Mouse (Mus musculus) MEL (cell line): ENCODE data around the gene Brpf3. TPM values are rescaled to one million over a fixed set of nuclear protein-coding genes. Genes with fewer than 3 reads are reported as not detected.

Experiments
- DNase-seq: peaks from one replicate; pipeline ENCODE4 v3.0.0; 2011; ENCODE audit warnings: low read depth, low spot score
- H3K27ac ChIP-seq: 2 replicates; pipeline ENCODE4 v1.5.1; 2012; ENCODE audit warnings: low read depth, mild to moderate bottlenecking, control low read depth, low read length, moderate library complexity; ENCODE audit not compliant: control insufficient read depth
- H3K27me3 ChIP-seq, 2 experiments: fragments of 150-350 bp in 1 of 2; sonication (generic) in 1 of 2; 2 replicates each; pipeline ENCODE4 v1.6.1; 2012; ENCODE audit warnings: low read length in 2 of 2, mild to moderate bottlenecking in 2 of 2, improper control_type of control experiment in 1 of 2, moderate library complexity in 1 of 2; ENCODE audit not compliant: insufficient read depth in 2 of 2, control insufficient read depth in 1 of 2
- H3K36me3 ChIP-seq, 2 experiments: 2 replicates each; pipeline ENCODE4 v1.6.1; 2012 to 2014; ENCODE audit warnings: low read length in 2 of 2, improper control_type of control experiment in 1 of 2, inconsistent platforms in 1 of 2, mild to moderate bottlenecking in 1 of 2; ENCODE audit not compliant: insufficient read depth in 2 of 2, control insufficient read depth in 1 of 2
- H3K4me1 ChIP-seq, 2 experiments: fragments of 150-350 bp in 1 of 2; sonication (generic) in 1 of 2; 2 replicates each; pipeline ENCODE4 v1.6.1; 2012; ENCODE audit warnings: low read length in 2 of 2, improper control_type of control experiment in 1 of 2, mild to moderate bottlenecking in 1 of 2; ENCODE audit not compliant: insufficient read depth in 2 of 2, control insufficient read depth in 1 of 2
- H3K4me3 ChIP-seq, 2 experiments: fragments of 150-350 bp in 1 of 2; sonication (generic) in 1 of 2; 2 replicates each; pipeline ENCODE4 v1.5.1; 2012; ENCODE audit warnings: low read depth in 2 of 2, low read length in 2 of 2, mild to moderate bottlenecking in 2 of 2, moderate library complexity in 2 of 2, control low read depth in 1 of 2, improper control_type of control experiment in 1 of 2; ENCODE audit not compliant: control insufficient read depth in 1 of 2, insufficient read depth in 1 of 2
- H3K79me2 ChIP-seq: 2 replicates; pipeline ENCODE4 v1.6.1; 2012; ENCODE audit warnings: mild to moderate bottlenecking, low read length, moderate library complexity; ENCODE audit not compliant: control insufficient read depth, poor library complexity, insufficient read depth
- H3K9ac ChIP-seq: 2 replicates; pipeline ENCODE4 v1.6.1; 2012; ENCODE audit warnings: low read depth, mild to moderate bottlenecking, control low read depth, low read length, moderate library complexity; ENCODE audit not compliant: control insufficient read depth, poor library complexity, severe bottlenecking
- H3K9me3 ChIP-seq: fragments of 150-350 bp; sonication (generic); replicated peaks from 2 replicates; pipeline ENCODE4 v1.6.1; 2012; ENCODE audit warnings: mild to moderate bottlenecking, low read length, improper control_type of control experiment, moderate library complexity; ENCODE audit not compliant: insufficient read depth
- BHLHE40 ChIP-seq: IDR thresholded peaks from 2 replicates; pipeline ENCODE4 v1.6.1; 2012; ENCODE audit warnings: low read depth, mild to moderate bottlenecking, inconsistent platforms, low read length, improper control_type of control experiment, borderline replicate concordance
- CHD2 ChIP-seq: IDR thresholded peaks from 2 replicates; pipeline ENCODE4 v1.6.1; 2011; ENCODE audit warnings: low read length, improper control_type of control experiment
- CTCF ChIP-seq, 3 experiments: IDR thresholded peaks in 2 of 3; conservative IDR thresholded peaks in 1 of 3; 2 replicates each; pipeline ENCODE4 v1.5.1; 2011 to 2012; ENCODE audit warnings: low read length in 3 of 3, low read depth in 2 of 3, mild to moderate bottlenecking in 2 of 3, improper control_type of control experiment in 1 of 3, inconsistent platforms in 1 of 3, mixed read lengths in 1 of 3, moderate library complexity in 1 of 3; ENCODE audit not compliant: control insufficient read depth in 1 of 3, insufficient read depth in 1 of 3, poor library complexity in 1 of 3, severe bottlenecking in 1 of 3
- E2F4 ChIP-seq: IDR thresholded peaks from 2 replicates; pipeline ENCODE4 v1.6.1; 2011; ENCODE audit warnings: low read depth, low read length, improper control_type of control experiment, borderline replicate concordance
- ELF1 ChIP-seq: IDR thresholded peaks from 2 replicates; pipeline ENCODE4 v1.6.1; 2014; ENCODE audit warnings: low read depth, mild to moderate bottlenecking, inconsistent platforms, low read length, improper control_type of control experiment, moderate library complexity
- EP300 ChIP-seq, 2 experiments: IDR thresholded peaks; 2 replicates each; pipeline ENCODE4 v1.6.1; 2011; ENCODE audit warnings: improper control_type of control experiment in 2 of 2, low read length in 2 of 2, low read depth in 1 of 2, mild to moderate bottlenecking in 1 of 2
- HCFC1 ChIP-seq: IDR thresholded peaks from 2 replicates; pipeline ENCODE4 v1.6.1; 2012; ENCODE audit warnings: low read depth, mild to moderate bottlenecking, inconsistent platforms, low read length, improper control_type of control experiment, moderate library complexity
- KAT2A ChIP-seq: conservative IDR thresholded peaks from 2 replicates; pipeline ENCODE4 v1.6.1; 2012; ENCODE audit warnings: low read depth, low read length, improper control_type of control experiment, inconsistent platforms
- MAFK ChIP-seq: IDR thresholded peaks from 2 replicates; pipeline ENCODE4 v1.6.1; 2011; ENCODE audit warnings: low read depth, mild to moderate bottlenecking, low read length, improper control_type of control experiment, borderline replicate concordance
- MAZ ChIP-seq: IDR thresholded peaks from 2 replicates; pipeline ENCODE4 v1.6.1; 2012; ENCODE audit warnings: low read depth, mild to moderate bottlenecking, inconsistent platforms, low read length, improper control_type of control experiment
- MEF2A ChIP-seq: IDR thresholded peaks from 2 replicates; pipeline ENCODE4 v1.6.1; 2014; ENCODE audit warnings: low read depth, mild to moderate bottlenecking, inconsistent platforms, low read length, improper control_type of control experiment; ENCODE audit not compliant: poor library complexity, insufficient replicate concordance, severe bottlenecking; ENCODE audit errors: extremely low read depth
- MYB ChIP-seq: IDR thresholded peaks from 2 replicates; pipeline ENCODE4 v1.6.1; 2011; ENCODE audit warnings: mild to moderate bottlenecking, low read depth, low read length, improper control_type of control experiment
- MYC ChIP-seq: IDR thresholded peaks from 2 replicates; pipeline ENCODE4 v1.6.1; 2011; ENCODE audit warnings: low read depth, mild to moderate bottlenecking, low read length, improper control_type of control experiment, moderate library complexity
- NELFE ChIP-seq: IDR thresholded peaks from 2 replicates; pipeline ENCODE4 v1.6.1; 2011; ENCODE audit warnings: low read depth, low read length, improper control_type of control experiment
- POLR2A ChIP-seq, 2 experiments: IDR thresholded peaks; 2 replicates each; pipeline ENCODE4 v1.6.1; 2011 to 2012; ENCODE audit warnings: low read length in 2 of 2, mild to moderate bottlenecking in 2 of 2, control low read depth in 1 of 2, improper control_type of control experiment in 1 of 2, low read depth in 1 of 2, moderate library complexity in 1 of 2; ENCODE audit not compliant: control insufficient read depth in 1 of 2, insufficient read depth in 1 of 2, poor library complexity in 1 of 2
- POLR2AphosphoS2 ChIP-seq: IDR thresholded peaks from 2 replicates; pipeline ENCODE4 v1.6.1; 2011; ENCODE audit warnings: low read length, improper control_type of control experiment
- RAD21 ChIP-seq: IDR thresholded peaks from 2 replicates; pipeline ENCODE4 v1.6.1; 2011; ENCODE audit warnings: mild to moderate bottlenecking, low read depth, low read length, improper control_type of control experiment
- RCOR1 ChIP-seq: IDR thresholded peaks from 2 replicates; pipeline ENCODE4 v1.6.1; 2012; ENCODE audit warnings: low read depth, mild to moderate bottlenecking, inconsistent platforms, low read length, improper control_type of control experiment
- SMC3 ChIP-seq: IDR thresholded peaks from 2 replicates; pipeline ENCODE4 v1.6.1; 2011; ENCODE audit warnings: low read depth, low read length, improper control_type of control experiment
- TAL1 ChIP-seq: IDR thresholded peaks from 2 replicates; pipeline ENCODE4 v1.6.1; 2012; ENCODE audit warnings: mild to moderate bottlenecking, inconsistent platforms, low read length, moderate library complexity, mixed read lengths
- TBP ChIP-seq: IDR thresholded peaks from 2 replicates; pipeline ENCODE4 v1.8.0; 2011; ENCODE audit warnings: low read depth, low read length, improper control_type of control experiment
- UBTF ChIP-seq: IDR thresholded peaks from 2 replicates; pipeline ENCODE4 v1.6.1; 2012; ENCODE audit warnings: low read depth, mild to moderate bottlenecking, inconsistent platforms, low read length, improper control_type of control experiment, moderate library complexity, borderline replicate concordance; ENCODE audit not compliant: insufficient read depth
- USF1 ChIP-seq: IDR thresholded peaks from 2 replicates; pipeline ENCODE4 v1.6.1; 2014; ENCODE audit warnings: low read depth, mild to moderate bottlenecking, inconsistent platforms, low read length, improper control_type of control experiment, moderate library complexity
- ZC3H11A ChIP-seq: IDR thresholded peaks from 2 replicates; pipeline ENCODE4 v1.6.1; 2012; ENCODE audit warnings: low read depth, mild to moderate bottlenecking, inconsistent platforms, low read length, improper control_type of control experiment
- ZNF384 ChIP-seq: IDR thresholded peaks from 2 replicates; pipeline ENCODE4 v1.6.1; 2012; ENCODE audit warnings: low read depth, mild to moderate bottlenecking, inconsistent platforms, low read length, improper control_type of control experiment
- polyA plus RNA-seq, 2 experiments: library from polyadenylated mRNA; stranded (reverse) in 1 of 2; unstranded in 1 of 2; fragments of >175 nt in 1 of 2; fragments of >200 nt in 1 of 2; gene quantifications; 2 replicates each; pipeline versions ENCODE4 v1.2.1 to v1.2.4; 2012; ENCODE audit warnings: low replicate concordance in 2 of 2, low read depth in 1 of 2; ENCODE audit not compliant: insufficient read length in 2 of 2, insufficient read depth in 1 of 2, missing spikeins in 1 of 2
- total RNA-seq: library from RNA; depleted of rRNA; stranded (reverse); fragments of 300-350 nt; gene quantifications from 2 replicates; pipeline ENCODE4 v1.2.3, GENCODE M21; 2012

Gene Brpf3
- total and polyA plus RNA-seq, 3 experiments, result 1.7 to 23.7 TPM; not detected in 1

- Histone ChIP-seq H3K79me2 (no peaks in the 10 kb centered on the region), H3K36me3 (peaks cover 0 to 6% of the 10 kb centered on the region in 2 experiments; a peak in 3 of 4 replicates), H3K27me3 (no peaks in the 10 kb centered on the region), H3K4me1 (peaks cover 8 to 20% of the 10 kb centered on the region in 2 experiments), H3K27ac (no peak overlapping the region), H3K9ac (no peak overlapping the region), H3K4me3 (no peak overlapping the region), H3K9me3 (no peaks in the 10 kb centered on the region)
- TF ChIP-seq RCOR1 (no peak), SMC3 (no peak), MEF2A (no peak), MAFK (no peak), CTCF (IDR thresholded peaks at IDR 0.05 in 2 of 3, conservative IDR thresholded peaks at IDR 0.05 in 1 of 3; ENCODE audit: control insufficient read depth in 1 of 3, insufficient read depth in 1 of 3, low read depth in 2 of 3, low read length in 3 of 3, poor library complexity in 1 of 3, severe bottlenecking in 1 of 3) (no peak), TBP (no peak), TAL1 (no peak), USF1 (no peak), POLR2AphosphoS2 (no peak), ZNF384 (no peak), EP300 (IDR thresholded peaks at IDR 0.05; ENCODE audit: low read depth in 1 of 2, low read length in 2 of 2) (no peak), MYB (no peak), E2F4 (no peak), RAD21 (no peak), MYC (no peak), POLR2A (IDR thresholded peaks at IDR 0.05; ENCODE audit: control insufficient read depth in 1 of 2, insufficient read depth in 1 of 2, low read depth in 1 of 2, low read length in 2 of 2, poor library complexity in 1 of 2) (no peak), UBTF (no peak), HCFC1 (no peak), NELFE (no peak)
- DNase-seq, result no peak
Observed at GRCm38 (mm10) chr17:28825359-28826041, 24.6 kb downstream of the Brpf3 start.

GRCm38 (mm10) chr17:28827665-28828231, 26.9 kb downstream of the Brpf3 start:
- DNase-seq, result no peak
- no peak overlapping the region for H3K4me3 ChIP-seq
- no peak for TF ChIP-seq ELF1
- no peak for TF ChIP-seq ZC3H11A
- no peak for TF ChIP-seq MAZ
- no peak for TF ChIP-seq BHLHE40
- TF ChIP-seq MEF2A, result no peak
- TF ChIP-seq KAT2A, result no peak
- no peak for TF ChIP-seq RAD21
- TF ChIP-seq SMC3, result no peak
- TF ChIP-seq CHD2, result no peak
- H3K79me2 ChIP-seq, result no peaks in the 10 kb centered on the region
- peaks cover 0 to 13% of the 10 kb centered on the region in 2 experiments; a peak in 2 of 4 replicates for H3K36me3 ChIP-seq
- peaks cover 8 to 24% of the 10 kb centered on the region in 2 experiments for H3K4me1 ChIP-seq
- H3K27ac ChIP-seq, result no peak overlapping the region
- H3K27me3 ChIP-seq, result no peaks in the 10 kb centered on the region
- no peak overlapping the region for H3K9ac ChIP-seq
- H3K9me3 ChIP-seq, result no peaks in the 10 kb centered on the region
